15 mouse cellular contexts compared by ENCODE assay signal in the genomic region with DNA sequence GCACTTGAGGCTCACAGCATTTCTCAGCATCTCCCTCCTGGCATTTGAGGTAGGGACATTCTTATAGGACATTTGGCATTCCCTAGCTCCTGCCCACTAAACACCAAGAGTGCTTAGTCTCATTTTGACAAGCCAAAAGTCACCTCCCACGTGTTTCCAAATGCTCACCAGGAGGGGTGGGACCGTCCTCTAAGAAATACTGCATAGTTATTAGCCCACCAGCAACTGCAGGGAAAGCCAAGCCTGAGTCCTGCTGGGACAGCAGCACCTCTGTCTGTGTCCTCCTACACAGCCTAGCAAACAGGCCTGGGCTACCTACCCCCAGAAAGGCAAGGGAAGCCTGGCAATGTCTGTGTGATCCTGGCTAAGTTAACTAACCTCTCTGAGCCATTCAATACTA. TPM values are rescaled to one million over a fixed set of nuclear protein-coding genes. Genes with fewer than 3 reads are reported as not detected.
A peak's percentile ranks its signal among the peaks of the same experiment; 100 is the strongest.
DNase-seq lines count a peak whose midpoint lies in the region; ATAC-seq and TF ChIP-seq lines count a peak whose summit lies in the region.
"Had no signal": no experiment of that assay in that cellular context is flagged by ENCODE, and none has a peak within 500 bp of the region (broad histone marks: within the 10 kb centered on the region; RNA-seq: fewer than 3 reads in every experiment).

No protein-coding gene starts in this region.

- H3K4me1 ChIP-seq in forebrain, embryonic 15.5 days, result peaks cover 17% of the 10 kb centered on the region
- peaks cover 19% of the 10 kb centered on the region for H3K4me1 ChIP-seq in forebrain, embryonic 12.5 days
- peaks cover 19% of the 10 kb centered on the region for H3K4me1 ChIP-seq in neural tube, embryonic 13.5 days (replicated peaks)

- H3K9me3 ChIP-seq in forebrain, embryonic 15.5 days, result no peaks in the 10 kb centered on the region
- H3K9me3 ChIP-seq in forebrain, embryonic 12.5 days, result 0 out of 2 replicates have a peak, but pooled peaks cover under 1% of the 10 kb centered on the region
- no peaks in the 10 kb centered on the region for H3K9me3 ChIP-seq in neural tube, embryonic 13.5 days
- H3K9me3 ChIP-seq: midbrain, embryonic 13.5 days had no signal

- no peak overlapping the region for H3K27ac ChIP-seq in forebrain, embryonic 15.5 days (replicated peaks)
- H3K27ac ChIP-seq in forebrain, embryonic 12.5 days, result no peak overlapping the region
- 0 out of 2 replicates have a peak overlapping the region, but pooled peaks have one; percentile 94 for H3K27ac ChIP-seq in layer of hippocampus, adult 2 months
- no peak overlapping the region for H3K27ac ChIP-seq in neural tube, embryonic 13.5 days (replicated peaks)
- H3K27ac ChIP-seq: forebrain, embryonic 10.5 days; heart, adult 2 months; liver, embryonic 14.5 days; midbrain, embryonic 13.5 days had no signal

- no peak overlapping the region for H3K9ac ChIP-seq in forebrain, embryonic 15.5 days (replicated peaks)
- H3K9ac ChIP-seq in forebrain, embryonic 12.5 days, result no peak overlapping the region
- H3K9ac ChIP-seq in neural tube, embryonic 13.5 days, result no peak overlapping the region

- TF ChIP-seq CTCF in layer of hippocampus, adult 2 months (conservative IDR thresholded peaks at IDR 0.05), result no peak

- WGBS in forebrain, embryonic 15.5 days, result 56% methylated on average over 2 of the region's 2 CpGs
- WGBS in forebrain, embryonic 12.5 days, result 44% methylated on average over 2 of the region's 2 CpGs
- WGBS in neural tube, embryonic 13.5 days, result 47% methylated on average over 2 of the region's 2 CpGs

- H3K36me3 ChIP-seq in forebrain, embryonic 15.5 days, result peaks cover 1% of the 10 kb centered on the region; the same call in 1 of the 2 replicates
- H3K36me3 ChIP-seq in forebrain, embryonic 12.5 days (replicated peaks), result peaks cover 4% of the 10 kb centered on the region; the same call in 1 of the 2 replicates
- H3K36me3 ChIP-seq in neural tube, embryonic 13.5 days, result peaks cover 4% of the 10 kb centered on the region; the same call in 1 of the 2 replicates

- no peak overlapping the region for H3K4me3 ChIP-seq in forebrain, embryonic 15.5 days
- H3K4me3 ChIP-seq in forebrain, embryonic 12.5 days (replicated peaks), result no peak overlapping the region
- H3K4me3 ChIP-seq in layer of hippocampus, adult 2 months, result no peak overlapping the region
- H3K4me3 ChIP-seq in neural tube, embryonic 13.5 days, result no peak overlapping the region
- H3K4me3 ChIP-seq: heart, adult 2 months had no signal

- ATAC-seq in forebrain, embryonic 15.5 days (replicated peaks), result no peak
- no peak for ATAC-seq in forebrain, embryonic 12.5 days (ENCODE audit: low FRiP score)
- ATAC-seq in neural tube, embryonic 13.5 days (ENCODE audit: low read depth), result no peak
- ATAC-seq: midbrain, embryonic 13.5 days had no signal

- no peaks in the 10 kb centered on the region for H3K27me3 ChIP-seq in forebrain, embryonic 15.5 days
- H3K27me3 ChIP-seq in forebrain, embryonic 12.5 days, result no peaks in the 10 kb centered on the region
- no peaks in the 10 kb centered on the region for H3K27me3 ChIP-seq in neural tube, embryonic 13.5 days
- H3K27me3 ChIP-seq: midbrain, embryonic 13.5 days had no signal

- 0 out of 2 replicates have a peak overlapping the region, but pooled peaks have one; percentile 92 for H3K4me2 ChIP-seq in forebrain, embryonic 15.5 days (replicated peaks)
- no peak overlapping the region for H3K4me2 ChIP-seq in forebrain, embryonic 12.5 days
- H3K4me2 ChIP-seq in neural tube, embryonic 13.5 days, result peak overlapping the region; percentile 93; the same call in 1 of the 2 replicates

- DNase-seq in layer of hippocampus, adult 2 months (ENCODE audit: low spot score in 2 of 2), result no peak
- no peak for DNase-seq in layer of hippocampus, adult 8-10 months (ENCODE audit: low spot score in 2 of 2)
- DNase-seq in neural tube, embryonic 10.5 days (ENCODE audit: extremely low spot score, low spot score), result no peak
- no peak for DNase-seq in adrenal gland, adult 18-20 months (ENCODE audit: low spot score in 2 of 2)
- DNase-seq in embryo, embryonic 10.5 days (ENCODE audit: low spot score), result no peak
- DNase-seq: adrenal gland, postnatal 25 days; gastrocnemius, postnatal 10 days; heart, adult 2 months; kidney, adult 2 months had no signal

RNA-seq across cellular contexts. Expression of a gene that starts 1.9 kb away (rescaled TPM):
- polyA plus RNA-seq in forebrain, embryonic 15.5 days (2015; fragmentation: Nextera tagmentation; extraction: Ambion mirVana), result 62.1 and 62.9 TPM in 2 replicates
- polyA plus RNA-seq in forebrain, embryonic 12.5 days (2016; fragmentation: Nextera tagmentation; extraction: Ambion mirVana), result 34.5 and 35.1 TPM in 2 replicates
- 100 to 1,000 TPM; 104 to 109 TPM for total RNA-seq in layer of hippocampus, adult 2 months (2021)
- total RNA-seq in layer of hippocampus, adult 8-10 months (2022), result 10 to 100 TPM; 87.3 to 96.2 (median 93.0) TPM
- polyA plus RNA-seq in neural tube, embryonic 13.5 days (2015; fragmentation: Nextera tagmentation; extraction: Ambion mirVana), result 55.4 and 57.5 TPM in 2 replicates
- 10 to 100 TPM; 26.7 to 36.4 TPM for total RNA-seq in adrenal gland, adult 18-20 months (2021)

RNA-seq across cellular contexts. Expression of a gene that starts 43.8 kb away (rescaled TPM):
- polyA plus RNA-seq in forebrain, embryonic 15.5 days (2015; fragmentation: Nextera tagmentation; extraction: Ambion mirVana), result 538 and 543 TPM in 2 replicates
- polyA plus RNA-seq in forebrain, embryonic 12.5 days (2016; fragmentation: Nextera tagmentation; extraction: Ambion mirVana), result 563 and 568 TPM in 2 replicates
- 100 to 1,000 TPM; 216 to 217 TPM for total RNA-seq in layer of hippocampus, adult 2 months (2021)
- total RNA-seq in layer of hippocampus, adult 8-10 months (2022), result 100 to 1,000 TPM; 192 to 236 (median 203) TPM
- 457 and 480 TPM in 2 replicates for polyA plus RNA-seq in neural tube, embryonic 13.5 days (2015; fragmentation: Nextera tagmentation; extraction: Ambion mirVana)
- 100 to 1,000 TPM; 148 to 156 TPM for total RNA-seq in adrenal gland, adult 18-20 months (2021)
